Comparison of ENCODE assay signal across 22 mouse cellular contexts in genomic region chr2:166740396-166740795, GRCm38 (mm10). TPM values are rescaled to one million over a fixed set of nuclear protein-coding genes. Genes with fewer than 3 reads are reported as not detected.
DNase-seq lines count a peak whose midpoint lies in the region; ATAC-seq and TF ChIP-seq lines count a peak whose summit lies in the region.
"Had no signal": no experiment of that assay in that cellular context is flagged by ENCODE, and none has a peak within 500 bp of the region (broad histone marks: within the 10 kb centered on the region; RNA-seq: fewer than 3 reads in every experiment).

No protein-coding gene starts in this region.

- peak; percentile 29; the same call in 1 of the 2 replicates for ATAC-seq in hindbrain, postnatal 0 days
- ATAC-seq in hindbrain, embryonic 16.5 days: no peak
- ATAC-seq in megakaryocyte-erythroid progenitor cell, adult 5-6 weeks (replicated peaks; ENCODE audit: low FRiP score, low TSS enrichment, poor library complexity, severe bottlenecking): peak; percentile 15; the same call in 1 of the 2 replicates
- no peak for ATAC-seq in inflammation-experienced regulatory T-cells, adult 6 months
- ATAC-seq: forebrain, embryonic 15.5 days; midbrain, embryonic 13.5 days; Patski had no signal

- no peak for TF ChIP-seq CTCF in hindbrain, postnatal 0 days (IDR thresholded peaks at IDR 0.05; ENCODE audit: low read depth)
- no peak for TF ChIP-seq CTCF in thymus, adult 2 months (IDR thresholded peaks at IDR 0.05; ENCODE audit: borderline replicate concordance, control insufficient read depth, extremely low read depth, insufficient read depth, low read length, poor library complexity)

- peak; percentile 9 for DNase-seq in hindbrain, postnatal 0 days (ENCODE audit: low spot score)
- peak; percentile 46 for DNase-seq in CD4-positive helper T cell, adult 2 months (ENCODE audit: low read depth, low spot score)
- peak; percentile 54 to 73 for DNase-seq in gastrocnemius, adult 8-10 months (ENCODE audit: low spot score in 2 of 2)
- no peak for DNase-seq in thymus, adult 2 months
- DNase-seq: B cell, adult 2 months; cerebellum, adult 9-11 months; heart, postnatal 14 days; kidney, adult 2 months; kidney, postnatal 36 days; layer of hippocampus, adult 9-11 months; lung, adult 2 months; lung, postnatal 4 days; right cerebral cortex, postnatal 14 days; thymus, postnatal 36 days had no signal

- no peak for TF ChIP-seq POLR2A in thymus, adult 2 months (IDR thresholded peaks at IDR 0.05; ENCODE audit: control insufficient read depth, extremely low read depth, insufficient read depth, low read length, poor library complexity)

- H3K4me2 ChIP-seq in hindbrain, postnatal 0 days (ENCODE audit: low read depth, low read length): no peak overlapping the region
- no peak overlapping the region for H3K4me2 ChIP-seq in hindbrain, embryonic 16.5 days (ENCODE audit: low read length)
- H3K4me2 ChIP-seq: forebrain, embryonic 15.5 days; heart, embryonic 11.5 days; midbrain, embryonic 13.5 days had no signal

- no peak overlapping the region for H3K9ac ChIP-seq in hindbrain, postnatal 0 days (replicated peaks; ENCODE audit: low read length)
- no peak overlapping the region for H3K9ac ChIP-seq in hindbrain, embryonic 16.5 days (ENCODE audit: low read depth, low read length)
- H3K9ac ChIP-seq: forebrain, embryonic 15.5 days; midbrain, embryonic 13.5 days had no signal

- H3K27ac ChIP-seq in hindbrain, postnatal 0 days: no peak overlapping the region
- no peak overlapping the region for H3K27ac ChIP-seq in hindbrain, embryonic 16.5 days (ENCODE audit: low read depth, low read length)
- no peak overlapping the region for H3K27ac ChIP-seq in thymus, adult 2 months (ENCODE audit: control insufficient read depth, insufficient read depth, low read length)
- H3K27ac ChIP-seq: forebrain, embryonic 15.5 days; midbrain, embryonic 13.5 days had no signal

- H3K27me3 ChIP-seq in hindbrain, postnatal 0 days (ENCODE audit: insufficient read depth, low read length): no peaks in the 10 kb centered on the region
- no peaks in the 10 kb centered on the region for H3K27me3 ChIP-seq in hindbrain, embryonic 16.5 days (replicated peaks; ENCODE audit: control insufficient read depth, insufficient read depth, low read length)
- H3K27me3 ChIP-seq in thymus, adult 2 months (ENCODE audit: control insufficient read depth, insufficient read depth, low read length): no peaks in the 10 kb centered on the region
- H3K27me3 ChIP-seq: forebrain, embryonic 15.5 days; midbrain, embryonic 13.5 days had no signal

- H3K4me1 ChIP-seq in hindbrain, postnatal 0 days (ENCODE audit: insufficient read depth, low read length): no peaks in the 10 kb centered on the region
- H3K4me1 ChIP-seq in hindbrain, embryonic 16.5 days (ENCODE audit: control insufficient read depth, insufficient read depth, low read depth, low read length): no peaks in the 10 kb centered on the region; the same call in 1 of the 2 replicates
- peaks cover 17% of the 10 kb centered on the region for H3K4me1 ChIP-seq in thymus, adult 2 months (replicated peaks; ENCODE audit: control insufficient read depth, insufficient read depth, low read length)

- no peaks in the 10 kb centered on the region for H3K9me3 ChIP-seq in hindbrain, postnatal 0 days (ENCODE audit: low read length)
- no peaks in the 10 kb centered on the region for H3K9me3 ChIP-seq in hindbrain, embryonic 16.5 days (ENCODE audit: control insufficient read depth, low read length)
- H3K9me3 ChIP-seq: forebrain, embryonic 15.5 days; midbrain, embryonic 13.5 days had no signal

- H3K36me3 ChIP-seq in hindbrain, postnatal 0 days (ENCODE audit: insufficient read depth, low read length): no peaks in the 10 kb centered on the region
- no peaks in the 10 kb centered on the region for H3K36me3 ChIP-seq in hindbrain, embryonic 16.5 days (ENCODE audit: control insufficient read depth, insufficient read depth, low read length)
- H3K36me3 ChIP-seq in thymus, adult 2 months (ENCODE audit: control insufficient read depth, insufficient read depth, low read length): no peaks in the 10 kb centered on the region
- H3K36me3 ChIP-seq: forebrain, embryonic 15.5 days; midbrain, embryonic 13.5 days had no signal

- H3K4me3 ChIP-seq in hindbrain, postnatal 0 days (ENCODE audit: low read length): no peak overlapping the region
- H3K4me3 ChIP-seq in hindbrain, embryonic 16.5 days (ENCODE audit: low read length): no peak overlapping the region
- H3K4me3 ChIP-seq in thymus, adult 2 months (ENCODE audit: control insufficient read depth, insufficient read depth, low read length): no peak overlapping the region
- H3K4me3 ChIP-seq: erythroblast, embryonic 14.5 days; forebrain, embryonic 15.5 days; midbrain, embryonic 13.5 days had no signal

- 71% methylated on average over 6 of the region's 6 CpGs for WGBS in hindbrain, postnatal 0 days
- 89% methylated on average over 6 of the region's 6 CpGs for WGBS in hindbrain, embryonic 16.5 days
- WGBS in thymus, adult 2 months: 64% methylated on average over 6 of the region's 6 CpGs

RNA-seq across cellular contexts. Expression of gene Prex1, which starts 26.8 kb away (rescaled TPM):
- total RNA-seq in hindbrain, postnatal 0 days (2014; rRNA removed): 63.2 and 66.8 TPM in 2 replicates
- 24.1 and 24.2 TPM in 2 replicates for polyA plus RNA-seq in hindbrain, postnatal 0 days (2015; fragmentation: Nextera tagmentation; extraction: Ambion mirVana)
- polyA plus RNA-seq in hindbrain, embryonic 16.5 days (2015; fragmentation: Nextera tagmentation; extraction: Ambion mirVana): 27.3 and 32.5 TPM in 2 replicates
- 1 to 10 TPM; 3.2 to 3.8 (median 3.4) TPM for total RNA-seq in gastrocnemius, adult 8-10 months (2022)
- 34.5 and 39.2 TPM in 2 replicates for total RNA-seq in megakaryocyte-erythroid progenitor cell, adult 5-6 weeks (2014; fragmentation: Nextera tagmentation)
- 9.2 and 10.0 TPM in 2 replicates for total RNA-seq in megakaryocyte-erythroid progenitor cell, adult 5-6 weeks (2017)
- 264 and 297 TPM in 2 replicates for polyA plus RNA-seq in thymus, adult 2 months (2012; rRNA removed)
- polyA plus RNA-seq in inflammation-experienced regulatory T-cells, adult 6 months (2017; shearing (Covaris generic)): 10 to 100 TPM; 31.3 to 54.8 (median 31.8) TPM

RNA-seq across cellular contexts. Expression of gene Trp53rkb, which starts 51.9 kb away (rescaled TPM):
- total RNA-seq in hindbrain, postnatal 0 days (2014; rRNA removed): 6.4 and 11.3 TPM in 2 replicates
- polyA plus RNA-seq in hindbrain, postnatal 0 days (2015; fragmentation: Nextera tagmentation; extraction: Ambion mirVana): 7.2 and 9.5 TPM in 2 replicates
- 7.3 and 7.8 TPM in 2 replicates for polyA plus RNA-seq in hindbrain, embryonic 16.5 days (2015; fragmentation: Nextera tagmentation; extraction: Ambion mirVana)
- total RNA-seq in gastrocnemius, adult 8-10 months (2022): 1 to 10 TPM; 1.4 to 2.6 (median 2.3) TPM
- 1.6 and 5.0 TPM in 2 replicates for total RNA-seq in megakaryocyte-erythroid progenitor cell, adult 5-6 weeks (2014; fragmentation: Nextera tagmentation)
- 2.4 and 3.1 TPM in 2 replicates for total RNA-seq in megakaryocyte-erythroid progenitor cell, adult 5-6 weeks (2017)
- polyA plus RNA-seq in thymus, adult 2 months (2012; rRNA removed): 10.2 and 11.4 TPM in 2 replicates
- under 1 TPM; 0.11 to 0.83 (median 0.44) TPM for polyA plus RNA-seq in inflammation-experienced regulatory T-cells, adult 6 months (2017; shearing (Covaris generic))

Comparison
In these comparisons a context has a peak if more than half of its experiments do, and no peak if none do; other contexts are left out.
1. ATAC-seq: peak in hindbrain, postnatal 0 days (single experiment) and megakaryocyte-erythroid progenitor cell, adult 5-6 weeks (single experiment); none in hindbrain, embryonic 16.5 days (single experiment) and inflammation-experienced regulatory T-cells, adult 6 months (single experiment).